Mouse (Mus musculus) intestine, postnatal 0 days (tissue): ENCODE results near the gene Cdk5. TPM values are rescaled to one million over a fixed set of nuclear protein-coding genes. Genes with fewer than 3 reads are reported as not detected.

ENCODE experiments used
- ATAC-seq: fragments of 200-750 bp; cut with Nextera tagmentation; 2 replicates; pipeline ENCODE4 v1.8.0; 2017; ENCODE audit warnings: mild to moderate bottlenecking, moderate TSS enrichment, moderate library complexity
- H3K27ac ChIP-seq: fragments of 300-500 bp; sonication (generic); 2 replicates; pipeline ENCODE4 v1.5.1; 2014; ENCODE audit warnings: mild to moderate bottlenecking, low read depth, low read length, moderate library complexity
- H3K27me3 ChIP-seq: fragments of 300-500 bp; sonication (generic); replicated peaks from 2 replicates; pipeline ENCODE4 v1.6.1; 2014; ENCODE audit warnings: low read length, mixed read lengths; ENCODE audit not compliant: control insufficient read depth, insufficient read depth
- H3K36me3 ChIP-seq: fragments of 300-500 bp; sonication (generic); 2 replicates; pipeline ENCODE4 v1.6.1; 2014; ENCODE audit warnings: mild to moderate bottlenecking, moderate library complexity; ENCODE audit not compliant: control insufficient read depth, insufficient read depth
- H3K4me1 ChIP-seq: fragments of 300-500 bp; sonication (generic); replicated peaks from 2 replicates; pipeline ENCODE4 v1.6.1; 2014; ENCODE audit warnings: antibody characterized with exemption, low read length, mixed read lengths; ENCODE audit not compliant: control insufficient read depth, insufficient read depth
- H3K4me2 ChIP-seq: fragments of 300-500 bp; sonication (generic); replicated peaks from 2 replicates; pipeline ENCODE4 v1.6.1; 2014; ENCODE audit warnings: low read depth, mild to moderate bottlenecking, moderate library complexity
- H3K4me3 ChIP-seq: fragments of 300-500 bp; sonication (generic); 2 replicates; pipeline ENCODE4 v1.5.1; 2014; ENCODE audit warnings: low read depth, low read length
- H3K9ac ChIP-seq: fragments of 300-500 bp; sonication (generic); 2 replicates; pipeline ENCODE4 v1.6.1; 2014; ENCODE audit warnings: mild to moderate bottlenecking, low read depth, low read length
- H3K9me3 ChIP-seq: fragments of 300-500 bp; sonication (generic); 2 replicates; pipeline ENCODE4 v1.6.1; 2016; ENCODE audit warnings: mixed run types; ENCODE audit not compliant: control insufficient read depth
- CTCF ChIP-seq: sonication (generic); IDR thresholded peaks from 2 replicates; pipeline ENCODE4 v1.5.1; 2016; ENCODE audit warnings: low read depth, mild to moderate bottlenecking, control low read depth, antibody characterized with exemption, moderate library complexity
- WGBS: fragments of 180-500 bp; shearing (Covaris S2); extraction: QIAGEN DNeasy Blood & Tissue Kit; methylation state at CpG from one replicate; pipeline ENCODE4 v1.1.7; 2014; 5-methylcytosine and 5-hydroxymethylcytosine counted together
- polyA plus RNA-seq: library from polyadenylated mRNA; unstranded; fragments of >200 nt; fragmentation: Nextera tagmentation; extraction: Ambion mirVana; gene quantifications from 2 replicates; pipeline ENCODE4 v1.2.1, GENCODE M21; 2015

The Cdk5 gene
- polyA plus RNA-seq, 1 experiment from 2014 or later = 28.4 TPM

DNA sequence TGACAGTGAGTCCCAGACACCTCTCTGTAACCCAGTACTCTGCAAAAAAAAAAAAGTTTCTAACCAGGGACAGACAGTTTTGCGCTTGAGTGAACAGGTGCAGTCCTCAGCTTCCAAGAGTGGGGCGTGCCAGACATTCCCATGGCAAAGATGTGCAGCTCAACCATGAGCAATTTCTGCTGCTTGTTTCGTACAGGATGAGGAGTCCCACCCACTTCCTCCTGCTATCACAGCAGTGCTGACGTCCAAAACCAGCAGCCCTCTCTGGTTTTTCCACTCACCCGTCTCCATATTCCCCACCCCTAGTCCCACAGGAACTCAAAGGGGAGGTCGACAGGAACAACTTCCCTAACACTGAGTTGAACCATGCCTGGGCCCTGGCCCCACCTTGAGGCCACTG lies 38.9 kb downstream of the Cdk5 start:
- no peak for ATAC-seq
- Histone ChIP-seq H3K4me2 (no peak overlapping the region), H3K4me1 (peaks cover 16% of the 10 kb centered on the region), H3K4me3 (no peak overlapping the region), H3K36me3 (no peaks in the 10 kb centered on the region), H3K9ac (no peak overlapping the region), H3K27ac (no peak overlapping the region), H3K9me3 (no peaks in the 10 kb centered on the region), H3K27me3 (0 out of 2 replicates have a peak, but pooled peaks cover 5% of the 10 kb centered on the region)
- 57% methylated on average over 6 of the region's 6 CpGs for WGBS
- TF ChIP-seq CTCF = no peak

DNA sequence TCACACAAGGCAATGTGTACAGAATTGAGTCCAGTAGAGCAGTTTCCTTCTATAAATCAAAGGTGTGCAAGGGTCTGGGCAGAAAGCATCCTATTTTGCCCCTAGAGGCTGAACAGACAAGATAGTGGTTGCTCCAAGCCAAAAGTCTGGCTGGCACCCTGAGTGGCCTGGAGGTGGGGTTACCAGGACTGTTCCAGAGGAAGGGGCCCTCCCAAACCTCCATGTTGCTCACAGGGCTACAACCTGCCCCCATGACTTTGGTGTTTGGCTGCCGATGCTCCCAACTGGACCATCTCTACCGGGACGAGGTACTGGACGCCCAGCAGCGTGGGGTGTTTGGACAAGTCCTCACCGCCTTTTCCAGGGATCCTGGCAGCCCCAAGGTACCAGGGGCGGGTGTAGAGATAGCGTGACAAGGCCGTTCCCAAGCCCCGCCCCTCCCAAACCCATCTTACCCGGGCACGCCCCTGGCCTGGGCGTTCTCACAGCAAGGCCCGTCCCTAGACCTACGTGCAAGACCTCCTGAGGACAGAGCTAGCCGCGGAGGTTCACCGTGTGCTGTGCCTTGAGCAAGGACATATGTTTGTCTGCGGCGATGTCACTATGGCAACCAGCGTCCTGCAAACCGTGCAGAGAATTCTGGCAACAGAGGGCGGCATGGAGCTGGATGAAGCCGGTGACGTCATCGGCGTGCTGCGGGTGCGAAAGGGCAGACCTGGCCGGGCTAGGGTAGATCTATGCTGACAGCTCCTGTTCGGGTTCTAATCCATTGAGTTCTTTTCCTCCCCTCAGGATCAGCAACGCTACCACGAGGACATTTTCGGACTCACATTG lies 40.1 kb downstream of the Cdk5 start:
- Histone ChIP-seq H3K9me3 (no peaks in the 10 kb centered on the region), H3K4me1 (peaks cover 14% of the 10 kb centered on the region), H3K36me3 (no peaks in the 10 kb centered on the region), H3K4me3 (peak overlapping the region; percentile 32), H3K9ac (peak overlapping the region; percentile 26; the same call in 1 of the 2 replicates), H3K4me2 (peak overlapping the region; percentile 61), H3K27ac (no peak overlapping the region), H3K27me3 (0 out of 2 replicates have a peak, but pooled peaks cover 3% of the 10 kb centered on the region)
- ATAC-seq = peak; percentile 88
- TF ChIP-seq CTCF = peak; percentile 86
- 2% methylated on average over 34 of the region's 34 CpGs for WGBS

DNA sequence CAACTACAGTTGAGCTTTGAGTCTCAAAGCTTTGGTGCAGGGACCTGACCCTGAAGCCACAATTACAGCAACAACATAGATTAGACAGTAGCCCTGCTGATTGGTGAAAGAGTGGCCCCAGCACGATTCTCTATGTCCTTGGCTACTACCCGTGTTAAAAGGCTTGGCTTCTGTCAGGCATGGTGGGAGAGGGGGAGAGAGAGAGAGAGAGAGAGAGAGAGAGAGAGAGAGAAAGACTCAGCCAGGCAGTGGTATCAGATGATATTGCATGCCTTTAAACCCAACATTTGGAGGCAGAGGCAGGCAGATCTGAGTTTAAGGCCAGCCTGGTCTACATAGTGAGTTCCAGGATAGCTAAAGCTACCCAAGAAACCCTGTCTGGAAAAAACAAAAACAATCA lies 41.3 kb downstream of the Cdk5 start:
- Histone ChIP-seq H3K27me3 (no peaks in the 10 kb centered on the region), H3K36me3 (no peaks in the 10 kb centered on the region), H3K4me2 (no peak overlapping the region), H3K4me3 (no peak overlapping the region), H3K9ac (no peak overlapping the region), H3K4me1 (0 out of 2 replicates have a peak, but pooled peaks cover 4% of the 10 kb centered on the region), H3K27ac (no peak overlapping the region), H3K9me3 (no peaks in the 10 kb centered on the region)
- no peak for TF ChIP-seq CTCF
- no peak for ATAC-seq
- WGBS = 61% methylated on average over 2 of the region's 2 CpGs

DNA sequence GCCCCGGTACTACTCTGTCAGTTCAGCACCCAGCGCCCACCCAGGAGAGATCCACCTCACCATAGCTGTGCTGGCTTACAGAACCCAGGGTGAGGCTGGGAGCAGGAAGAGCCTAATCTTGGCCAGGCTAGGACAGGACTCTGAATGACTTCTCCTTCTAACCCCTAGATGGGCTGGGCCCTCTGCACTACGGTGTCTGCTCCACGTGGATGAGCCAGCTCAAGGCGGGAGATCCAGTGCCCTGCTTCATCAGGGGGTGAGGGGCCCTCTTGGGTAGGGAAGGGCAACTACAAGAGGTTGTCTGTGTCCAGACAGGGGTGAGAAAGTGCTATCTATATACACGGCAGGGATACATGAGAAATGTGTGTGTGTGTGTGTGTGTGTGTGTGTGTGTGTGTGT lies 41.8 kb downstream of the Cdk5 start:
- 71% methylated on average over 6 of the region's 6 CpGs for WGBS

DNA sequence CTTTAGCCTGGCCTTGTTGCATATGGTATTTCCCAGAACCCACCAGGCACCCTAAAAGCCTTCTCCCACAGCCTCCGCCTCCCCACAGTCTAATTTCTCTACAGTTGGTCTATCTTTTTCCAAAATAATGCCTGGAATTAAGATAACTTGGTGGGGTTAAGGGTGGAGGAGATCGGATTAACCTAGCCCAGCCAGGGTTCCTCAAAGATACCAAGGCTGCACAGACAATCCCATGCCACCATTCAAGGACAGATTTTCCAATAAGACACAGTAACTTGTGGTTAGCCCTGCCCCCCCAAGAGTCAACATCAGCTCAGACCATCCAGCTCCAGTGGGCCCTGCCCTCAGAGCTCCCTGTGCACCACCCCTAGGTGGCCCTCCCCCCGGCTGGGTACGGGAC lies 42.8 kb downstream of the Cdk5 start:
- ATAC-seq = no peak
- H3K9ac ChIP-seq = no peak overlapping the region

More for the DNA sequence above, 41.8 kb downstream of the Cdk5 start:
- Histone ChIP-seq H3K9me3 (no peaks in the 10 kb centered on the region), H3K4me3 (no peak overlapping the region), H3K4me2 (no peak overlapping the region), H3K4me1 (0 out of 2 replicates have a peak, but pooled peaks cover 4% of the 10 kb centered on the region), H3K9ac (no peak overlapping the region), H3K27ac (no peak overlapping the region), H3K27me3 (no peaks in the 10 kb centered on the region), H3K36me3 (no peaks in the 10 kb centered on the region)
- ATAC-seq = no peak
- TF ChIP-seq CTCF = no peak

DNA sequence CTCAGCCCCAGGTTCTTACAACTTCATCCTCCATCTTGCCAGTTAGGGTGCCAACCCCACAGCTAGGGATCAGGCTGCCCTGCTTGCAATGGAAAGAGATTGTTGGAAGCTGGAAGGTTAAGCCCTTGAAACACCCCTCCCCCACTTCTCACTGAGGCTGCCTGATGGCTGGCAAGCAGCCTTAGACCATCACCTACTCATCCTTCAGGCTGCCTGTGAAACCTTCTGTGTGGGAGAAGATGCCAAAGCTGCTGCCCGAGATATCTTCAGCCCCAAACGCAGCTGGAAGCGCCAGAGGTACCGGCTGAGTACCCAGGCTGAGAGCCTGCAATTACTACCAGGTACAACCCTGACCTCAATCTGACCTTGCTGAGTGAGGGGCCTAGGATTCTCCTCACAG lies 43.8 kb downstream of the Cdk5 start:
- Histone ChIP-seq H3K27me3 (no peaks in the 10 kb centered on the region), H3K4me1 (0 out of 2 replicates have a peak, but pooled peaks cover 4% of the 10 kb centered on the region), H3K27ac (no peak overlapping the region), H3K9me3 (no peaks in the 10 kb centered on the region), H3K36me3 (no peaks in the 10 kb centered on the region), H3K4me2 (no peak overlapping the region), H3K9ac (no peak overlapping the region), H3K4me3 (no peak overlapping the region)
- no peak for ATAC-seq
- TF ChIP-seq CTCF = no peak
- 67% methylated on average over 4 of the region's 4 CpGs for WGBS

More for the DNA sequence above, 42.8 kb downstream of the Cdk5 start:
- H3K4me1 ChIP-seq = 0 out of 2 replicates have a peak, but pooled peaks cover 4% of the 10 kb centered on the region
- no peak overlapping the region for H3K27ac ChIP-seq
- no peaks in the 10 kb centered on the region for H3K36me3 ChIP-seq
- no peaks in the 10 kb centered on the region for H3K27me3 ChIP-seq
- H3K9me3 ChIP-seq = no peaks in the 10 kb centered on the region
- no peak overlapping the region for H3K4me2 ChIP-seq
- no peak for TF ChIP-seq CTCF
- WGBS = 88% methylated on average over 4 of the region's 4 CpGs
- no peak overlapping the region for H3K4me3 ChIP-seq
